Mouse (Mus musculus): Measurements from ENCODE around the gene Olah. TPM values are rescaled to one million over a fixed set of nuclear protein-coding genes. Genes with fewer than 3 reads are reported as not detected.

Olah gene
- total and polyA plus RNA-seq, 3 experiments, result not detected

- DNase-seq (ENCODE audit: low read depth, low spot score), result peak; percentile 97
- H3K27me3 ChIP-seq (ENCODE audit: control insufficient read depth in 1 of 2, insufficient read depth in 2 of 2, low read length in 2 of 2), result no peaks in the 10 kb centered on the region
- H3K27ac ChIP-seq (ENCODE audit: control insufficient read depth, low read depth, low read length), result peak within 1 kb of the TSS; percentile 82
- peak within 1 kb of the TSS; percentile 96 for H3K9ac ChIP-seq (ENCODE audit: control insufficient read depth, low read depth, low read length, poor library complexity, severe bottlenecking)
- H3K36me3 ChIP-seq (ENCODE audit: control insufficient read depth in 1 of 2, insufficient read depth in 2 of 2, low read length in 2 of 2), result peaks cover 0 to 17% of the 10 kb centered on the region in 2 experiments; a peak in 3 of 4 replicates
- H3K79me2 ChIP-seq (ENCODE audit: control insufficient read depth, insufficient read depth, low read length, poor library complexity), result peaks cover 21% of the 10 kb centered on the region
- H3K4me3 ChIP-seq (ENCODE audit: control insufficient read depth in 1 of 2, insufficient read depth in 1 of 2, low read depth in 2 of 2, low read length in 2 of 2), result peak within 1 kb of the TSS; percentile 82 to 89
- H3K4me1 ChIP-seq (ENCODE audit: control insufficient read depth in 1 of 2, insufficient read depth in 2 of 2, low read length in 2 of 2), result peaks cover 3 to 11% of the 10 kb centered on the region in 2 experiments; a peak in 3 of 4 replicates
- H3K9me3 ChIP-seq (replicated peaks; ENCODE audit: insufficient read depth, low read length), result no peaks in the 10 kb centered on the region
- TF ChIP-seq CHD2 (IDR thresholded peaks at IDR 0.05; ENCODE audit: low read length) (peak; percentile 96), KAT2A (conservative IDR thresholded peaks at IDR 0.05; ENCODE audit: low read depth, low read length) (no peak; the same call in 1 of the 2 replicates), BHLHE40 (IDR thresholded peaks at IDR 0.05; ENCODE audit: borderline replicate concordance, low read depth, low read length) (peak; percentile 81; the same call in 1 of the 2 replicates), USF1 (IDR thresholded peaks at IDR 0.05; ENCODE audit: low read depth, low read length) (peak; percentile 95), SIN3A (IDR thresholded peaks at IDR 0.05; ENCODE audit: low read length) (peak; percentile 97), ZNF384 (IDR thresholded peaks at IDR 0.05; ENCODE audit: low read depth, low read length) (no peak), CTCF (IDR thresholded peaks at IDR 0.05 in 2 of 3, conservative IDR thresholded peaks at IDR 0.05 in 1 of 3; ENCODE audit: control insufficient read depth in 1 of 3, insufficient read depth in 1 of 3, low read depth in 2 of 3, low read length in 3 of 3, poor library complexity in 1 of 3, severe bottlenecking in 1 of 3) (no peak), E2F4 (IDR thresholded peaks at IDR 0.05; ENCODE audit: borderline replicate concordance, low read depth, low read length) (no peak), MAFK (IDR thresholded peaks at IDR 0.05; ENCODE audit: borderline replicate concordance, low read depth, low read length) (no peak), POLR2AphosphoS5 (IDR thresholded peaks at IDR 0.05; ENCODE audit: borderline replicate concordance, low read depth, low read length) (no peak), CHD1 (IDR thresholded peaks at IDR 0.05; ENCODE audit: low read depth, low read length) (no peak), GABPA (IDR thresholded peaks at IDR 0.05; ENCODE audit: low read depth, low read length) (no peak; the same call in 1 of the 2 replicates), RCOR1 (IDR thresholded peaks at IDR 0.05; ENCODE audit: low read depth, low read length) (no peak), HCFC1 (IDR thresholded peaks at IDR 0.05; ENCODE audit: low read depth, low read length) (peak; percentile 78), UBTF (IDR thresholded peaks at IDR 0.05; ENCODE audit: borderline replicate concordance, insufficient read depth, low read depth, low read length) (no peak), RAD21 (IDR thresholded peaks at IDR 0.05; ENCODE audit: low read depth, low read length) (no peak), JUND (IDR thresholded peaks at IDR 0.05; ENCODE audit: low read depth, low read length) (no peak), MXI1 (IDR thresholded peaks at IDR 0.05; ENCODE audit: low read depth, low read length) (peak; percentile 98), TCF12 (IDR thresholded peaks at IDR 0.05; ENCODE audit: low read depth, low read length) (peak; percentile 34), TAL1 (IDR thresholded peaks at IDR 0.05; ENCODE audit: low read length) (no peak), MAZ (IDR thresholded peaks at IDR 0.05; ENCODE audit: low read depth, low read length) (no peak), ZMIZ1 (IDR thresholded peaks at IDR 0.05; ENCODE audit: low read depth, low read length) (peak; percentile 66; the same call in 1 of the 2 replicates), TBP (IDR thresholded peaks at IDR 0.05; ENCODE audit: low read depth, low read length) (peak; percentile 79), POLR2A (IDR thresholded peaks at IDR 0.05; ENCODE audit: control insufficient read depth in 1 of 2, insufficient read depth in 1 of 2, low read depth in 1 of 2, low read length in 2 of 2, poor library complexity in 1 of 2) (peak in 1 of 2 experiments; percentile 70; a peak in 2 of 4 replicates), EP300 (IDR thresholded peaks at IDR 0.05; ENCODE audit: low read depth in 1 of 2, low read length in 2 of 2) (no peak), POLR2AphosphoS2 (IDR thresholded peaks at IDR 0.05; ENCODE audit: low read length) (peak; percentile 33), MAX (IDR thresholded peaks at IDR 0.05; ENCODE audit: low read length) (peak; percentile 99), ELF1 (IDR thresholded peaks at IDR 0.05; ENCODE audit: low read depth, low read length) (peak; percentile 54), MYB (IDR thresholded peaks at IDR 0.05; ENCODE audit: low read depth, low read length) (no peak), MYC (IDR thresholded peaks at IDR 0.05; ENCODE audit: low read depth, low read length) (peak; percentile 99), NRF1 (IDR thresholded peaks at IDR 0.05; ENCODE audit: insufficient read depth, low read depth, low read length, poor library complexity, severe bottlenecking) (peak; percentile 77), ZC3H11A (IDR thresholded peaks at IDR 0.05; ENCODE audit: low read depth, low read length) (no peak), NELFE (IDR thresholded peaks at IDR 0.05; ENCODE audit: low read depth, low read length) (peak; percentile 83), USF2 (IDR thresholded peaks at IDR 0.05; ENCODE audit: borderline replicate concordance in 1 of 2, insufficient read depth in 1 of 2, low read depth in 1 of 2, low read length in 2 of 2) (peak; percentile 40 to 82; a peak in 3 of 4 replicates), MEF2A (IDR thresholded peaks at IDR 0.05; ENCODE audit: extremely low read depth, insufficient replicate concordance, low read depth, low read length, poor library complexity, severe bottlenecking) (no peak)
Observed at GRCm38 (mm10) chr2:3332484-3333242, 64.3 kb downstream of the Olah start, which contains the start of gene Rpp38. TSS of gene Rpp38 (minus strand) at chr2:3332643.
